Mouse (Mus musculus) heart, embryonic 11.5 days (tissue): Measurements from ENCODE around the gene Lgr6. TPM values are rescaled to one million over a fixed set of nuclear protein-coding genes. Genes with fewer than 3 reads are reported as not detected.

Source experiments
- ATAC-seq: fragments of 200-750 bp; cut with Nextera tagmentation; replicated peaks from 2 replicates; pipeline ENCODE4 v1.8.0; 2017; ENCODE audit warnings: moderate library complexity; ENCODE audit not compliant: insufficient number of reproducible peaks, low FRiP score, low TSS enrichment
- H3K27ac ChIP-seq: fragments of 300-500 bp; sonication (generic); 2 replicates; pipeline ENCODE4 v1.5.1; 2014; ENCODE audit warnings: mild to moderate bottlenecking, low read depth, low read length
- H3K27me3 ChIP-seq: fragments of 300-500 bp; sonication (generic); 2 replicates; pipeline ENCODE4 v1.6.1; 2014; ENCODE audit warnings: mild to moderate bottlenecking, low read length, mixed read lengths; ENCODE audit not compliant: control insufficient read depth, insufficient read depth
- H3K36me3 ChIP-seq: fragments of 300-500 bp; sonication (generic); 2 replicates; pipeline ENCODE4 v1.6.1; 2014; ENCODE audit warnings: mild to moderate bottlenecking, low read length, moderate library complexity, mixed read lengths; ENCODE audit not compliant: control insufficient read depth, insufficient read depth
- H3K4me1 ChIP-seq: fragments of 300-500 bp; sonication (generic); 2 replicates; pipeline ENCODE4 v1.6.1; 2014; ENCODE audit warnings: low read length; ENCODE audit not compliant: control insufficient read depth, insufficient read depth
- H3K4me2 ChIP-seq: fragments of 300-500 bp; sonication (generic); 2 replicates; pipeline ENCODE4 v1.6.1; 2014; ENCODE audit warnings: mild to moderate bottlenecking, moderate library complexity
- H3K4me3 ChIP-seq: fragments of 300-500 bp; sonication (generic); 2 replicates; pipeline ENCODE4 v1.5.1; 2014; ENCODE audit warnings: low read depth, low read length
- H3K9ac ChIP-seq: fragments of 300-500 bp; sonication (generic); 2 replicates; pipeline ENCODE4 v1.6.1; 2014; ENCODE audit warnings: mild to moderate bottlenecking, low read depth, low read length, moderate library complexity
- H3K9me3 ChIP-seq: fragments of 300-500 bp; sonication (generic); replicated peaks from 2 replicates; pipeline ENCODE4 v1.6.1; 2016; ENCODE audit warnings: low read length; ENCODE audit not compliant: control insufficient read depth
- WGBS: fragments of 180-500 bp; shearing (Covaris S2); extraction: QIAGEN DNeasy Blood & Tissue Kit; methylation state at CpG from one replicate; pipeline ENCODE4 v1.1.7; 2014; ENCODE audit not compliant: insufficient replicate concordance; 5-methylcytosine and 5-hydroxymethylcytosine counted together
- polyA plus RNA-seq: library from polyadenylated mRNA; unstranded; fragments of >200 nt; fragmentation: Nextera tagmentation; extraction: Ambion mirVana; gene quantifications from 2 replicates; pipeline ENCODE4 v1.2.1, GENCODE M21; 2014

Lgr6 gene
- polyA plus RNA-seq, 1 experiment from 2014 or later, result 1.4 TPM

- H3K4me1 ChIP-seq, result peaks cover 4% of the 10 kb centered on the region
- no peaks in the 10 kb centered on the region for H3K9me3 ChIP-seq
- no peak overlapping the region for H3K27ac ChIP-seq
- H3K9ac ChIP-seq, result no peak overlapping the region
- no peak overlapping the region for H3K4me3 ChIP-seq
- peaks cover 18% of the 10 kb centered on the region for H3K27me3 ChIP-seq
- H3K36me3 ChIP-seq, result no peaks in the 10 kb centered on the region
- WGBS, result 75% methylated on average over 2 of the region's 2 CpGs
- ATAC-seq, result no peak
- H3K4me2 ChIP-seq, result no peak overlapping the region
Measured at GRCm38 (mm10) chr1:135143940-135144339, 38.9 kb upstream of the Lgr6 start.

- ATAC-seq, result no peak
- Histone ChIP-seq H3K4me1 (peaks cover 4% of the 10 kb centered on the region), H3K9me3 (no peaks in the 10 kb centered on the region), H3K27ac (no peak overlapping the region), H3K27me3 (peaks cover 18% of the 10 kb centered on the region), H3K36me3 (no peaks in the 10 kb centered on the region), H3K9ac (no peak overlapping the region), H3K4me3 (no peak overlapping the region), H3K4me2 (no peak overlapping the region)
- WGBS, result 73% methylated on average over 2 of the region's 2 CpGs
Measured at GRCm38 (mm10) chr1:135142452-135142851, 37.4 kb upstream of the Lgr6 start.

GRCm38 (mm10) chr1:135139906-135140305 lies 34.8 kb upstream of the Lgr6 start:
- Histone ChIP-seq H3K9ac (no peak overlapping the region), H3K4me3 (no peak overlapping the region), H3K27me3 (peaks cover 10% of the 10 kb centered on the region), H3K4me1 (no peaks in the 10 kb centered on the region), H3K27ac (no peak overlapping the region), H3K9me3 (no peaks in the 10 kb centered on the region), H3K4me2 (no peak overlapping the region), H3K36me3 (no peaks in the 10 kb centered on the region)
- 67% methylated on average over 2 of the region's 2 CpGs for WGBS
- ATAC-seq, result no peak

- no peak overlapping the region for H3K4me3 ChIP-seq
- no peak overlapping the region for H3K27ac ChIP-seq
Measured at GRCm38 (mm10) chr1:135136500-135136899, 31.4 kb upstream of the Lgr6 start.

GRCm38 (mm10) chr1:135135111-135135787 lies 30.2 kb upstream of the Lgr6 start:
- WGBS, result 89% methylated on average over 8 of the region's 8 CpGs
- ATAC-seq, result no peak
- Histone ChIP-seq H3K4me3 (no peak overlapping the region), H3K36me3 (no peaks in the 10 kb centered on the region), H3K27ac (no peak overlapping the region), H3K9me3 (no peaks in the 10 kb centered on the region), H3K9ac (no peak overlapping the region), H3K27me3 (peaks cover 3% of the 10 kb centered on the region; the same call in 1 of the 2 replicates), H3K4me1 (peaks cover 18% of the 10 kb centered on the region), H3K4me2 (no peak overlapping the region)

More at GRCm38 (mm10) chr1:135136500-135136899, 31.4 kb upstream of the Lgr6 start:
- Histone ChIP-seq H3K4me2 (no peak overlapping the region), H3K36me3 (no peaks in the 10 kb centered on the region), H3K4me1 (peaks cover 11% of the 10 kb centered on the region), H3K27me3 (peaks cover 2% of the 10 kb centered on the region; the same call in 1 of the 2 replicates), H3K9me3 (no peaks in the 10 kb centered on the region), H3K9ac (no peak overlapping the region)
- WGBS, result 7% methylated on average over 1 of the region's 1 CpGs
- ATAC-seq, result no peak

GRCm38 (mm10) chr1:135133678-135134435 lies 28.8 kb upstream of the Lgr6 start:
- Histone ChIP-seq H3K27me3 (peaks cover 14% of the 10 kb centered on the region), H3K36me3 (no peaks in the 10 kb centered on the region), H3K27ac (no peak overlapping the region), H3K4me3 (no peak overlapping the region), H3K9me3 (no peaks in the 10 kb centered on the region), H3K9ac (no peak overlapping the region), H3K4me2 (no peak overlapping the region), H3K4me1 (peaks cover 18% of the 10 kb centered on the region)
- no peak for ATAC-seq
- 72% methylated on average over 10 of the region's 10 CpGs for WGBS

GRCm38 (mm10) chr1:135132893-135133369 lies 27.9 kb upstream of the Lgr6 start:
- no peak overlapping the region for H3K27ac ChIP-seq
- H3K27me3 ChIP-seq, result peaks cover 22% of the 10 kb centered on the region
- H3K4me1 ChIP-seq, result peaks cover 18% of the 10 kb centered on the region
- 0 out of 2 replicates have a peak overlapping the region, but pooled peaks have one; percentile 22 for H3K9ac ChIP-seq
- H3K36me3 ChIP-seq, result no peaks in the 10 kb centered on the region
- H3K4me2 ChIP-seq, result no peak overlapping the region
- 62% methylated on average over 9 of the region's 9 CpGs for WGBS
- H3K9me3 ChIP-seq, result no peaks in the 10 kb centered on the region
- no peak overlapping the region for H3K4me3 ChIP-seq
- no peak for ATAC-seq

GRCm38 (mm10) chr1:135132473-135132872 lies 27.4 kb upstream of the Lgr6 start, which contains the start of gene Ptpn7:
Ptpn7 (plus strand) TSS chr1:135132700.
- peak within 1 kb of the TSS; percentile 9; the same call in 1 of the 2 replicates for H3K4me2 ChIP-seq
- H3K4me3 ChIP-seq, result no peak within 1 kb of the TSS

More at GRCm38 (mm10) chr1:135132473-135132872, 27.4 kb upstream of the Lgr6 start, which contains the start of gene Ptpn7:
- peaks cover 27% of the 10 kb centered on the region for H3K27me3 ChIP-seq
- 0 out of 2 replicates have a peak within 1 kb of the TSS, but pooled peaks have one; percentile 22 for H3K9ac ChIP-seq
- 16% methylated on average over 10 of the region's 10 CpGs for WGBS
- no peaks in the 10 kb centered on the region for H3K36me3 ChIP-seq
- no peaks in the 10 kb centered on the region for H3K9me3 ChIP-seq
- ATAC-seq, result no peak
- H3K27ac ChIP-seq, result 0 out of 2 replicates have a peak within 1 kb of the TSS, but pooled peaks have one; percentile 22
- H3K4me1 ChIP-seq, result peaks cover 18% of the 10 kb centered on the region
